17 mouse cellular contexts compared by ENCODE assay signal in the genomic region with DNA sequence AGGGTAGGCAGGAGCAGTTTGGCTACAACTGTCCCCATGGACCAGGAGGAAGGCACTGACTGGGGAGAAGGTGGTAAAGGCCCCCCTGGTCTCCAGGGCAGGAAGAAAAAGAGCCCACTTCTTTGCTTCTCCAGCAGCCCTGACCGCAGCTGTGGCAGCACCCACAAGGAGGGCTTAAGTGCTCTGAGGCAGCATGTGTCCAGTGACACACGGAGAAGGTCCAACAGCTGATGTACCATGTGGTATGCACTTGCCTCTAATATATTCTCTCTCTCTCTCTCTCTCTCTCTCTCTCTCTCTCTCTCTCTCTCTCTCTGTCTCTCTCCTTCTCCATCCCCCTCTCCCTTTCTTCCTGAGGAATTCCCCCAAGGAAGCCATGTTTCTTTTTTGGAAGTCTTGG. TPM values are rescaled to one million over a fixed set of nuclear protein-coding genes. Genes with fewer than 3 reads are reported as not detected.
DNase-seq lines count a peak whose midpoint lies in the region; ATAC-seq and TF ChIP-seq lines count a peak whose summit lies in the region.
"Had no signal": no experiment of that assay in that cellular context is flagged by ENCODE, and none has a peak within 500 bp of the region (broad histone marks: within the 10 kb centered on the region; RNA-seq: fewer than 3 reads in every experiment).

A gene (minus strand): TSS at position 202 of the 400 bp plus-strand sequence.

- H3K27me3 ChIP-seq in embryonic facial prominence, embryonic 12.5 days, result no peaks in the 10 kb centered on the region
- peaks cover 6% of the 10 kb centered on the region; the same call in 1 of the 2 replicates for H3K27me3 ChIP-seq in embryonic facial prominence, embryonic 10.5 days (replicated peaks; ENCODE audit: low read depth, poor library complexity, severe bottlenecking)
- H3K27me3 ChIP-seq in heart, embryonic 15.5 days, result no peaks in the 10 kb centered on the region; the same call in 1 of the 2 replicates
- no peaks in the 10 kb centered on the region for H3K27me3 ChIP-seq in lung, postnatal 0 days (replicated peaks; ENCODE audit: insufficient read depth, low read length)
- no peaks in the 10 kb centered on the region for H3K27me3 ChIP-seq in limb, embryonic 14.5 days (ENCODE audit: control insufficient read depth, insufficient read depth, low read length)
- H3K27me3 ChIP-seq: midbrain, embryonic 13.5 days had no signal

- no peak for TF ChIP-seq EP300 in lung, postnatal 0 days (IDR thresholded peaks at IDR 0.05)

- no peak within 1 kb of the TSS for H3K4me3 ChIP-seq in embryonic facial prominence, embryonic 12.5 days
- H3K4me3 ChIP-seq in embryonic facial prominence, embryonic 10.5 days, result no peak within 1 kb of the TSS
- no peak within 1 kb of the TSS for H3K4me3 ChIP-seq in heart, embryonic 15.5 days
- no peak within 1 kb of the TSS for H3K4me3 ChIP-seq in lung, postnatal 0 days (ENCODE audit: low read depth, low read length)
- H3K4me3 ChIP-seq in limb, embryonic 14.5 days (replicated peaks; ENCODE audit: low read length), result peak within 1 kb of the TSS; percentile 4; the same call in 1 of the 2 replicates
- H3K4me3 ChIP-seq: erythroblast, embryonic 14.5 days; heart, embryonic 10.5 days; midbrain, embryonic 13.5 days had no signal

- 75% methylated on average over 2 of the region's 2 CpGs for WGBS in embryonic facial prominence, embryonic 12.5 days
- WGBS in embryonic facial prominence, embryonic 10.5 days, result 84% methylated on average over 2 of the region's 2 CpGs
- 76% methylated on average over 2 of the region's 2 CpGs for whole genome bisulfite sequencing in heart, embryonic 15.5 days
- 63% methylated on average over 2 of the region's 2 CpGs for WGBS in lung, postnatal 0 days
- WGBS in limb, embryonic 14.5 days, result 69% methylated on average over 2 of the region's 2 CpGs

- no peak within 1 kb of the TSS for H3K9ac ChIP-seq in embryonic facial prominence, embryonic 12.5 days
- H3K9ac ChIP-seq in heart, embryonic 15.5 days, result no peak within 1 kb of the TSS
- no peak within 1 kb of the TSS for H3K9ac ChIP-seq in lung, postnatal 0 days (replicated peaks; ENCODE audit: low read depth)
- H3K9ac ChIP-seq in limb, embryonic 14.5 days (ENCODE audit: low read depth, low read length, severe bottlenecking), result no peak within 1 kb of the TSS
- H3K9ac ChIP-seq: midbrain, embryonic 13.5 days had no signal

- no peak for ATAC-seq in embryonic facial prominence, embryonic 12.5 days (ENCODE audit: insufficient number of reproducible peaks, insufficient read depth, low FRiP score, low TSS enrichment)
- ATAC-seq in heart, embryonic 15.5 days (replicated peaks; ENCODE audit: insufficient number of reproducible peaks, insufficient read depth, low FRiP score, low read depth), result no peak
- no peak for ATAC-seq in lung, postnatal 0 days
- no peak for ATAC-seq in limb, embryonic 14.5 days (ENCODE audit: low FRiP score, low read depth)
- ATAC-seq: midbrain, embryonic 13.5 days had no signal

- no peak within 1 kb of the TSS for H3K4me2 ChIP-seq in embryonic facial prominence, embryonic 12.5 days (replicated peaks)
- no peak within 1 kb of the TSS for H3K4me2 ChIP-seq in heart, embryonic 15.5 days
- no peak within 1 kb of the TSS for H3K4me2 ChIP-seq in lung, postnatal 0 days (replicated peaks; ENCODE audit: low read depth, low read length)
- H3K4me2 ChIP-seq in limb, embryonic 14.5 days (replicated peaks; ENCODE audit: low read depth, low read length, severe bottlenecking), result no peak within 1 kb of the TSS
- H3K4me2 ChIP-seq: midbrain, embryonic 13.5 days had no signal

- no peak for TF ChIP-seq CTCF in lung, postnatal 0 days (IDR thresholded peaks at IDR 0.05)

- H3K36me3 ChIP-seq in embryonic facial prominence, embryonic 12.5 days, result no peaks in the 10 kb centered on the region
- H3K36me3 ChIP-seq in embryonic facial prominence, embryonic 10.5 days (replicated peaks), result no peaks in the 10 kb centered on the region
- H3K36me3 ChIP-seq in heart, embryonic 15.5 days, result no peaks in the 10 kb centered on the region
- no peaks in the 10 kb centered on the region for H3K36me3 ChIP-seq in lung, postnatal 0 days (ENCODE audit: insufficient read depth, low read length)
- H3K36me3 ChIP-seq in limb, embryonic 14.5 days (ENCODE audit: control insufficient read depth, insufficient read depth, low read length), result no peaks in the 10 kb centered on the region
- H3K36me3 ChIP-seq: heart, embryonic 10.5 days; midbrain, embryonic 13.5 days had no signal

- no peak for DNase-seq in embryonic facial prominence, embryonic 10.5 days (ENCODE audit: low spot score)
- no peak for DNase-seq in heart, postnatal 25 days (ENCODE audit: low spot score)
- DNase-seq in lung, postnatal 0 days (ENCODE audit: low spot score), result no peak
- no peak for DNase-seq in lung, postnatal 25 days (ENCODE audit: low spot score)
- DNase-seq in limb, embryonic 14.5 days (ENCODE audit: low spot score), result no peak
- DNase-seq in cerebellum, postnatal 36 days, result no peak
- DNase-seq: cerebellum, adult 11-12 months; kidney, adult 9 months; liver; lung, postnatal 14 days; retina, postnatal 1 day had no signal

- intact Hi-C loops in heart, postnatal 25 days (cut with DNase I), result loop anchor here (2.0 to 10.0 kb wide), 2 partner anchors 25 to 163 kb away; no protein-coding TSS in a partner anchor

- no peak for TF ChIP-seq POLR2A in limb, embryonic 14.5 days (IDR thresholded peaks at IDR 0.05; ENCODE audit: borderline replicate concordance, extremely low read depth, insufficient read depth, insufficient read length)

- no peak within 1 kb of the TSS; the same call in 1 of the 2 replicates for H3K27ac ChIP-seq in embryonic facial prominence, embryonic 12.5 days
- no peak within 1 kb of the TSS; the same call in 1 of the 2 replicates for H3K27ac ChIP-seq in embryonic facial prominence, embryonic 10.5 days (replicated peaks)
- H3K27ac ChIP-seq in heart, embryonic 15.5 days, result peak within 1 kb of the TSS; percentile 34; the same call in 1 of the 2 replicates
- peak within 1 kb of the TSS; percentile 28; the same call in 1 of the 2 replicates for H3K27ac ChIP-seq in lung, postnatal 0 days (ENCODE audit: low read length)
- peak within 1 kb of the TSS; percentile 63 for H3K27ac ChIP-seq in limb, embryonic 14.5 days (replicated peaks; ENCODE audit: low read depth, low read length)
- H3K27ac ChIP-seq: midbrain, embryonic 13.5 days had no signal

- no peaks in the 10 kb centered on the region for H3K9me3 ChIP-seq in embryonic facial prominence, embryonic 12.5 days
- H3K9me3 ChIP-seq in embryonic facial prominence, embryonic 10.5 days, result no peaks in the 10 kb centered on the region
- H3K9me3 ChIP-seq in heart, embryonic 15.5 days (replicated peaks), result no peaks in the 10 kb centered on the region
- no peaks in the 10 kb centered on the region for H3K9me3 ChIP-seq in lung, postnatal 0 days (ENCODE audit: low read length)
- H3K9me3 ChIP-seq in limb, embryonic 14.5 days (ENCODE audit: control insufficient read depth, low read length), result no peaks in the 10 kb centered on the region
- H3K9me3 ChIP-seq: heart, embryonic 10.5 days; midbrain, embryonic 13.5 days had no signal

- H3K4me1 ChIP-seq in embryonic facial prominence, embryonic 12.5 days, result peaks cover 11% of the 10 kb centered on the region; the same call in 1 of the 2 replicates
- peaks cover 22% of the 10 kb centered on the region for H3K4me1 ChIP-seq in embryonic facial prominence, embryonic 10.5 days
- H3K4me1 ChIP-seq in heart, embryonic 15.5 days (replicated peaks), result peaks cover 32% of the 10 kb centered on the region
- peaks cover 20% of the 10 kb centered on the region; the same call in 1 of the 2 replicates for H3K4me1 ChIP-seq in lung, postnatal 0 days (ENCODE audit: insufficient read depth, low read depth, low read length)
- peaks cover 47% of the 10 kb centered on the region for H3K4me1 ChIP-seq in limb, embryonic 14.5 days (ENCODE audit: control insufficient read depth, insufficient read depth, low read length)

RNA-seq across cellular contexts. Expression of the gene that starts here (rescaled TPM):
- 8.7 and 12.1 TPM in 2 replicates for polyA plus RNA-seq in embryonic facial prominence, embryonic 12.5 days (2016; fragmentation: Nextera tagmentation; extraction: Ambion mirVana)
- polyA plus RNA-seq in embryonic facial prominence, embryonic 10.5 days (2016; fragmentation: Nextera tagmentation; extraction: Ambion mirVana), result 0.17 TPM in 1 of 2 replicates, not detected in the other
- polyA plus RNA-seq in heart, embryonic 15.5 days (2015; fragmentation: Nextera tagmentation; extraction: Ambion mirVana), result 0.18 and 0.42 TPM in 2 replicates
- total RNA-seq in heart, postnatal 25 days (2021), result not detected
- 0.36 and 0.76 TPM in 2 replicates for polyA plus RNA-seq in lung, postnatal 0 days (2015; fragmentation: Nextera tagmentation; extraction: Ambion mirVana)
- 46.8 and 60.5 TPM in 2 replicates for polyA plus RNA-seq in limb, embryonic 14.5 days (2012; rRNA removed)
- 47.8 and 70.4 TPM in 2 replicates for polyA plus RNA-seq in limb, embryonic 14.5 days (2014; fragmentation: Nextera tagmentation; extraction: Ambion mirVana)
- total RNA-seq: common myeloid progenitor, adult 5-6 weeks had no signal
- polyA plus RNA-seq: erythroblast, embryonic 14.5 days; midbrain, embryonic 13.5 days had no signal

Comparison
In these comparisons a context has a peak if more than half of its experiments do, and no peak if none do; other contexts are left out.
1. H3K27ac ChIP-seq: peak in heart, embryonic 15.5 days (single experiment), lung, postnatal 0 days (single experiment) and limb, embryonic 14.5 days (single experiment); none in embryonic facial prominence, embryonic 12.5 days (single experiment) and embryonic facial prominence, embryonic 10.5 days (single experiment).